23 mouse cellular contexts compared by ENCODE assay signal in genomic region chr17:31748971-31749370, GRCm38 (mm10).
A peak's percentile ranks its signal among the peaks of the same experiment; 100 is the strongest.
DNase-seq lines count a peak whose midpoint lies in the region; ATAC-seq and TF ChIP-seq lines count a peak whose summit lies in the region.
"Had no signal": no experiment of that assay in that cellular context is flagged by ENCODE, and none has a peak within 500 bp of the region (broad histone marks: within the 10 kb centered on the region; RNA-seq: fewer than 3 reads in every experiment).

No protein-coding gene starts in this region.

- H3K4me2 ChIP-seq in embryonic facial prominence, embryonic 15.5 days (replicated peaks), result no peak overlapping the region
- no peak overlapping the region for H3K4me2 ChIP-seq in limb, embryonic 15.5 days
- H3K4me2 ChIP-seq in stomach, postnatal 0 days (replicated peaks; ENCODE audit: low read depth), result no peak overlapping the region
- H3K4me2 ChIP-seq: embryonic facial prominence, embryonic 12.5 days; forebrain, embryonic 12.5 days; hindbrain, embryonic 14.5 days had no signal

- H3K9me3 ChIP-seq in embryonic facial prominence, embryonic 15.5 days (replicated peaks), result no peaks in the 10 kb centered on the region
- H3K9me3 ChIP-seq in embryonic facial prominence, embryonic 10.5 days, result no peaks in the 10 kb centered on the region
- no peaks in the 10 kb centered on the region for H3K9me3 ChIP-seq in limb, embryonic 15.5 days
- H3K9me3 ChIP-seq in limb, embryonic 10.5 days (replicated peaks), result no peaks in the 10 kb centered on the region
- H3K9me3 ChIP-seq in stomach, postnatal 0 days (ENCODE audit: control insufficient read depth, low read length), result no peaks in the 10 kb centered on the region
- H3K9me3 ChIP-seq: embryonic facial prominence, embryonic 12.5 days; forebrain, embryonic 12.5 days; G1E; hindbrain, embryonic 10.5 days had no signal

- peak overlapping the region; percentile 88; the same call in 1 of the 2 replicates for H3K27ac ChIP-seq in embryonic facial prominence, embryonic 15.5 days (replicated peaks)
- no peak overlapping the region for H3K27ac ChIP-seq in embryonic facial prominence, embryonic 10.5 days (replicated peaks)
- H3K27ac ChIP-seq in limb, embryonic 15.5 days, result peak overlapping the region; percentile 84; the same call in 1 of the 2 replicates
- H3K27ac ChIP-seq in limb, embryonic 10.5 days, result no peak overlapping the region
- peak overlapping the region; percentile 81 for H3K27ac ChIP-seq in stomach, postnatal 0 days (replicated peaks)
- H3K27ac ChIP-seq: forebrain, embryonic 12.5 days; hindbrain, embryonic 14.5 days had no signal

- H3K36me3 ChIP-seq in embryonic facial prominence, embryonic 15.5 days, result no peaks in the 10 kb centered on the region
- H3K36me3 ChIP-seq in embryonic facial prominence, embryonic 10.5 days (replicated peaks), result no peaks in the 10 kb centered on the region
- H3K36me3 ChIP-seq in limb, embryonic 15.5 days, result no peaks in the 10 kb centered on the region
- H3K36me3 ChIP-seq in limb, embryonic 10.5 days, result no peaks in the 10 kb centered on the region
- H3K36me3 ChIP-seq in stomach, postnatal 0 days (ENCODE audit: control insufficient read depth, insufficient read depth, low read length), result no peaks in the 10 kb centered on the region
- H3K36me3 ChIP-seq: embryonic facial prominence, embryonic 12.5 days; forebrain, embryonic 12.5 days; G1E; hindbrain, embryonic 10.5 days had no signal

- no peaks in the 10 kb centered on the region for H3K27me3 ChIP-seq in embryonic facial prominence, embryonic 15.5 days
- no peaks in the 10 kb centered on the region for H3K27me3 ChIP-seq in embryonic facial prominence, embryonic 10.5 days (replicated peaks; ENCODE audit: low read depth, poor library complexity, severe bottlenecking)
- no peaks in the 10 kb centered on the region for H3K27me3 ChIP-seq in limb, embryonic 15.5 days
- H3K27me3 ChIP-seq in limb, embryonic 10.5 days (ENCODE audit: low read depth, poor library complexity, severe bottlenecking), result no peaks in the 10 kb centered on the region
- H3K27me3 ChIP-seq in stomach, postnatal 0 days (ENCODE audit: control insufficient read depth, insufficient read depth, low read length), result no peaks in the 10 kb centered on the region
- H3K27me3 ChIP-seq: embryonic facial prominence, embryonic 12.5 days; forebrain, embryonic 12.5 days had no signal

- H3K9ac ChIP-seq in embryonic facial prominence, embryonic 15.5 days, result no peak overlapping the region
- no peak overlapping the region for H3K9ac ChIP-seq in limb, embryonic 15.5 days
- no peak overlapping the region for H3K9ac ChIP-seq in stomach, postnatal 0 days (ENCODE audit: low read length)
- H3K9ac ChIP-seq: embryonic facial prominence, embryonic 12.5 days; forebrain, embryonic 12.5 days; forebrain, postnatal 0 days; hindbrain, embryonic 14.5 days had no signal

- DNase-seq in embryonic facial prominence, embryonic 10.5 days (ENCODE audit: low spot score), result no peak
- peak; percentile 21 for DNase-seq in kidney, adult 18-20 months
- DNase-seq in kidney, postnatal 4 days, result no peak
- DNase-seq in limb, embryonic 10.5 days (ENCODE audit: low spot score), result no peak
- no peak for DNase-seq in stomach, postnatal 0 days (ENCODE audit: low spot score)
- no peak for DNase-seq in frontal cortex, postnatal 10 days (ENCODE audit: low spot score in 2 of 2)
- DNase-seq: adrenal gland, adult 8-10 months; adrenal gland, postnatal 36 days; B cell, adult 2 months; cerebellum, adult 8-10 months; cerebellum, postnatal 14 days; embryo, embryonic 11 days; forebrain, postnatal 0 days; gastrocnemius, adult 2 months; heart, postnatal 10 days had no signal

- H3K4me1 ChIP-seq in embryonic facial prominence, embryonic 15.5 days, result peaks cover 48% of the 10 kb centered on the region
- H3K4me1 ChIP-seq in embryonic facial prominence, embryonic 10.5 days, result peaks cover 31% of the 10 kb centered on the region
- H3K4me1 ChIP-seq in limb, embryonic 15.5 days, result peaks cover 25% of the 10 kb centered on the region
- peaks cover 30% of the 10 kb centered on the region for H3K4me1 ChIP-seq in limb, embryonic 10.5 days
- peaks cover 7% of the 10 kb centered on the region for H3K4me1 ChIP-seq in stomach, postnatal 0 days (replicated peaks; ENCODE audit: control insufficient read depth, insufficient read depth)

- TF ChIP-seq EP300 in stomach, postnatal 0 days (optimal IDR thresholded peaks at IDR 0.05), result no peak

- ATAC-seq in embryonic facial prominence, embryonic 15.5 days (ENCODE audit: insufficient number of reproducible peaks, low FRiP score, low TSS enrichment, low read depth), result no peak
- ATAC-seq in limb, embryonic 15.5 days (ENCODE audit: insufficient number of reproducible peaks, low FRiP score, low TSS enrichment, low read depth), result no peak
- ATAC-seq in stomach, postnatal 0 days (ENCODE audit: low FRiP score, low TSS enrichment), result no peak
- ATAC-seq: CD4-positive, CD25-positive, alpha-beta regulatory T cell, adult 4 months; forebrain, postnatal 0 days had no signal

- no peak for TF ChIP-seq CTCF in stomach, postnatal 0 days (IDR thresholded peaks at IDR 0.05; ENCODE audit: low read depth)

- WGBS in embryonic facial prominence, embryonic 15.5 days, result 66% methylated on average over 6 of the region's 6 CpGs
- 82% methylated on average over 6 of the region's 6 CpGs for WGBS in embryonic facial prominence, embryonic 10.5 days
- 67% methylated on average over 6 of the region's 6 CpGs for WGBS in limb, embryonic 15.5 days
- 84% methylated on average over 6 of the region's 6 CpGs for WGBS in limb, embryonic 10.5 days
- WGBS in stomach, postnatal 0 days, result 66% methylated on average over 6 of the region's 6 CpGs

- H3K4me3 ChIP-seq in embryonic facial prominence, embryonic 15.5 days (replicated peaks), result no peak overlapping the region
- H3K4me3 ChIP-seq in embryonic facial prominence, embryonic 10.5 days, result no peak overlapping the region
- no peak overlapping the region for H3K4me3 ChIP-seq in limb, embryonic 15.5 days
- H3K4me3 ChIP-seq in limb, embryonic 10.5 days, result no peak overlapping the region
- no peak overlapping the region for H3K4me3 ChIP-seq in stomach, postnatal 0 days (ENCODE audit: low read depth, low read length)
- H3K4me3 ChIP-seq: embryonic facial prominence, embryonic 12.5 days; forebrain, embryonic 12.5 days; gastrocnemius, adult 2 months; hindbrain, embryonic 10.5 days had no signal

Comparison
In these comparisons a context has a peak if more than half of its experiments do, and no peak if none do; other contexts are left out.
1. H3K27ac ChIP-seq: peak in embryonic facial prominence, embryonic 15.5 days (single experiment), limb, embryonic 15.5 days (single experiment) and stomach, postnatal 0 days (single experiment); none in embryonic facial prominence, embryonic 10.5 days (single experiment) and limb, embryonic 10.5 days (single experiment).